Mouse (Mus musculus) layer of hippocampus, adult 8-10 months (tissue): ENCODE measurements at regions not wholly inside any gene's neighbourhood (a gene's known extent, or its start where the extent isn't known, plus 50 kb on each side); places are given as distances from the start of the nearest gene placed in this dataset.

Experiments
- DNase-seq, 2 experiments: peaks; one replicate each; pipeline ENCODE4 v3.0.0; 2022; ENCODE audit warnings: low spot score in 2 of 2

GRCm38 (mm10) chr16:87295727-87296126, 58.3 kb upstream of the N6amt1 start:
- no peak for DNase-seq

- DNase-seq: peak in 1 of 2 experiments; percentile 3
Measured at GRCm38 (mm10) chr16:87292826-87293225, 61.2 kb upstream of the N6amt1 start.

- DNase-seq: no peak
Measured at GRCm38 (mm10) chr16:87291716-87292115, 62.3 kb upstream of the N6amt1 start.

GRCm38 (mm10) chr16:87285639-87286038, 68.3 kb upstream of the N6amt1 start:
- DNase-seq: no peak

- no peak for DNase-seq
Measured at GRCm38 (mm10) chr16:87284835-87285510, 69.0 kb upstream of the N6amt1 start.

GRCm38 (mm10) chr16:87278518-87278917, 75.5 kb upstream of the N6amt1 start:
- DNase-seq: no peak

DNA sequence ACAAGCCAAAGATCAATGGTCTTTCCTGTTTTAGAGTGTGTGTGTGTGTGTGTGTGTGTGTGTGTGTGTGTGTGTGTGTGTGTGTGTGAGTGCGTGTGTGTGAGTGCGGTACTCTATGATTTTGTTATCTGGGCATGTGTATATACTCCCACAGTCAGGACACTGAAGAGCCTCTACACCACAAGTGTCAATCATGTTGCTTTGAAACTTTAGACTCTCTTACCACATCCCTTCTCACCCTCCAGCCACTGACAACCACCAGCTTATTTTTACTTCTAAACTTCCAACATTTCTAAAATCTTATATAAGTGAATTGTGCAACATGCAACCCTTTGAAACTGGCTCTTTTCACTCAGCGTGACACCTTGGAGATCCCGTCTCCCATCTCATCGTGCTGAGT, 81.6 kb upstream of the N6amt1 start:
- no peak for DNase-seq

DNA sequence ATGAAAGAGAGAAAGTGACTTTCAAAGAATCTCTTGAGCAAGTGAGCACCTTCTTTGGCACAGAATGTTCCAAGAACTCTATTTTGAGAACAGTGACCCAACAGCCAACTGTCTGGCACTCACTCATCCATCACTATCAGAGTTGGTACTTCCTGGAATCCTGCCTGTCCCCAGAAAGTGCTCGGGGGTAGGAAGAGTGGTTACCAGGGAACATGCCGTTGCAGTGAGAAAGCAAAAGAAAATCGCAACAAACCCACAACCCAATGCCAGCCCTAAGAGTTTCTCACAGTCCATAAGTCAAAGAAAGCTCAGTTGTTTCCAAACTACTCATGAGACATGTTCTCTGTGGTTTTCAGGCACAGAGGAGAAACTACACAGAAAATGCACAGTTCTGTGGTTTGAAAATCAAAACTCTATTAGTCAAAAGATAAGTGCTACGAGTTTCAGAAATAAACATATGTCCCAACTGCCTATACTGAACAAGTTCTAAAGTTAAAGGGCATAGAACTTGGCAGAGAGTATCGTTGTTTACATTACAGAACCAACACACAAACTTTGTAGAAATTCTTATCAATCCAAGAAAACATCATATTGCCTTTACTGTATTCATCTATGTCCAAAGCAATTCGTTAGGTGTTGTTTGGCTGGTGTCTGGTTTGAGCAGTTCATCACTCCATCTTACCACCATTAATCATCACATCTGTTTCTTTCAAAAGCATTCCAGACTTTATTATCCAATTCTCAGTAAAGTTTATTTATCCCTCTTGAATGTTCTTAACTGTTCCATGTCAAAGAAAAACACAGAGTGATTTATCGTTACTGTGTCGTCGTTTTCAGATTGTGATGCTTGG, 85.8 kb upstream of the N6amt1 start:
- no peak for DNase-seq

DNA sequence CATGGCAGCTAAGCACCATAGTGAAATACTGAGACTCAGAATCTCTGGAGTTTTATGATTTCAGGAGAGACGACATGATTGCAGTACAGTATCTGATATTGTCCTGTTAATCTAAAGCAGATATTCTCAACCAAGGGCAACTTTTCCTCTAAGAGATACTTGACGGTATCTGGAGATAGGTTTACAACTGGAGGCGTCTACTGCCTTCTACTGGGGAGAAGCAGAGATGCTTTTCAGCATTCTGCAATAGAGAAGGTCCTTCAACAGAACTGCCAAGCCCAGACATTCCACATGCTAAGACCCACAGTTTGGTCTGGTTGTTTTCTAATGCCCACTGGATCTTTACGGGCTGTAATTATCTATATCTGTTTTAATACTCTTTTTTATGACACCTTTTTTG, 86.5 kb upstream of the N6amt1 start:
- DNase-seq: no peak

DNA sequence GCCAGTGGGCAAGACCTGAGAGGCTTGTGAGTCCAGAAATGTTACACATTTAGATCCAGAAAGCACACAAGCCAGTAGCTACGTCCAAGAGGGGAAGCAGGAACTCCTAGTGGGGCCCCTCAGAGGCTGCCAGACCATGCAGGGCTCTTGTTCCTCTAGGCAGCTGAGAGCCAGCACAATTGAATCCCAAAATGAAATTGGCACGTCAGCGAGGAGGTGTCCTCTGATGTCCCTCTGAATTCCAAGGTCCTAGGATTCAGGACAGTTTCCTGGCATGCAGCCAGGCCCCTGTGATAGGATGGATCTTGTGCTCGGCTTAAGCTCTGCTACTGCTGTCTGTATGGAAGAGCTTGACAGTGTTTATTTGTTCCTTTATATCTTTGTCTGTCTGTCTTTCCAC, 90.4 kb upstream of the N6amt1 start:
- no peak for DNase-seq

DNA sequence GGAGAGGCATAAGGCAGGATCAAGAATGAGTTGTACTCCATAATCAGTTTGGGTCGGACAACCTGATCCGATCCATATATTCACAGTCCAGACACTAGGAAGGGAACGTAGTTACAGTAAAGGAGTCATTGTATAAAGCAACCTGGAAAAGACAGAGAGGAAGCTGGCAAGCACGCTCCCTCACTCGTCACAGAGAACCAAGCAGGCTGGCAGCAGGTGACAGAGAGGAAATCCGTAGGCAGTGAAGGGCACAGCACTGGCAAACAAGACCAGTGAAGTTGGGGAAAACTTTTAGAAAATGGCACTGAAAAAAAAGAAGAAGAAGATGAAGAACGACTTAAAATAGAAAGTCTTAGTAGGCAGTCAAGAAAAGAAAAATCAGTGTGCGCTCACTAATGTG, 90.9 kb upstream of the N6amt1 start:
- no peak for DNase-seq

- DNase-seq: no peak
Measured at GRCm38 (mm10) chr16:87262497-87262896, 91.5 kb upstream of the N6amt1 start.

DNA sequence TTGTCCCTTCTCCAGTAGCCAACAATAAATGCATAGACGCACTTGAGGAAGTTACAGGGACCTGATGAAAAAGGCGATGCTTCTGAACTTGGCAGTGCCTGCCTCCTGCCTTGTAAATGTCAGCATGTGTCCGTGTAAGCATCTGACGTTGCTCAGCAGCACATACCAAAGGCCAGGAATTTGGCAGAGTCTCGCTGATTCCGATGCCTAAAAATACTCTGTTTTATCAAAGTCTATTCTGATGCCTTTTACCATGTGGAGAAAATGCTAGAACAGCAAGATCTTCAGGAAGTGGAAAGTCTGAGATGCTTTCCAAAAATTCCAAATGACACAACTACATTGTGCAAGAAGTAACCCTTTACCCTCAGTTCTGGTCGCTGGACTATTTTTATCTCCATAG, 92.5 kb upstream of the N6amt1 start:
- peak; percentile 38 to 43 for DNase-seq

DNA sequence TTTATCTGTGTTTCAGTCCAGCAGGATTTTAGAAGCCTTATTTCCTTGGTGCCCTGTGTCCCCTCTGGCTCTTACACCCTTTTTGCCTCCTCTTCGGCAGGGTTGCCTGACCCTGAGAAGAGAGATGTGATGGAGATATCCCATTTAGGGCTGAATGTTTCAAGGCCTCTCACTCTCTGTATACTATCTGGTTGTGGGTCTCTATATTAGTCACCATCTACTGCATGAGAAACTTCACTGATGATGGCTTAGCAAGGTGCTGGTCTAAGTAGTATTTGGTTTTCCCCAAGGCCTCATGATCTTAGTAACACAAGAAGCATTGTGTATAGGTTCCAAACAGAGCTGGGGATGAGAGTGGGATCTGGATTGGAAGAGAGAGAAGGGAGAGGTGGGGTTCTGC, 99.2 kb upstream of the N6amt1 start:
- DNase-seq: no peak

- no peak for DNase-seq
Measured at GRCm38 (mm10) chr16:87250531-87250930, 103.5 kb upstream of the N6amt1 start.

DNA sequence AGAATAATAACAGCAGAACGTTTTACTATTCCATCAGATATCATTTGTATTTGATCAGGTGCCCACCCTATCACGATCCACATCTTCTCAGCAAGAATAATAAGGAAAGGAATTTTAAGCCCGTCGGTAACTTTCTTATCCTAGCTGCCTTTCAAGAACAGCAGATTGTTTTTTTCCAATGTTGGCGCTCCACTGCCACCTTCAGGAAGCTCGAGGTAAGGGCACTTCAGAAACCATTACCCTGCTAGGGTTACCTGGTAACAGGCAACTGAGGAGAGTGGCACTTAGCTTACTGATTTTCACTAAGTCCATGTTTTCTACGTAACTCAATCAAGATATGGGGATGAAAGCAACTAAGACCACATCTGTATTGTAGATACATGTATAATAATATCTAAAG, 104.1 kb upstream of the N6amt1 start:
- DNase-seq: no peak

GRCm38 (mm10) chr16:87248501-87249030, 105.4 kb upstream of the N6amt1 start:
- DNase-seq: no peak

DNA sequence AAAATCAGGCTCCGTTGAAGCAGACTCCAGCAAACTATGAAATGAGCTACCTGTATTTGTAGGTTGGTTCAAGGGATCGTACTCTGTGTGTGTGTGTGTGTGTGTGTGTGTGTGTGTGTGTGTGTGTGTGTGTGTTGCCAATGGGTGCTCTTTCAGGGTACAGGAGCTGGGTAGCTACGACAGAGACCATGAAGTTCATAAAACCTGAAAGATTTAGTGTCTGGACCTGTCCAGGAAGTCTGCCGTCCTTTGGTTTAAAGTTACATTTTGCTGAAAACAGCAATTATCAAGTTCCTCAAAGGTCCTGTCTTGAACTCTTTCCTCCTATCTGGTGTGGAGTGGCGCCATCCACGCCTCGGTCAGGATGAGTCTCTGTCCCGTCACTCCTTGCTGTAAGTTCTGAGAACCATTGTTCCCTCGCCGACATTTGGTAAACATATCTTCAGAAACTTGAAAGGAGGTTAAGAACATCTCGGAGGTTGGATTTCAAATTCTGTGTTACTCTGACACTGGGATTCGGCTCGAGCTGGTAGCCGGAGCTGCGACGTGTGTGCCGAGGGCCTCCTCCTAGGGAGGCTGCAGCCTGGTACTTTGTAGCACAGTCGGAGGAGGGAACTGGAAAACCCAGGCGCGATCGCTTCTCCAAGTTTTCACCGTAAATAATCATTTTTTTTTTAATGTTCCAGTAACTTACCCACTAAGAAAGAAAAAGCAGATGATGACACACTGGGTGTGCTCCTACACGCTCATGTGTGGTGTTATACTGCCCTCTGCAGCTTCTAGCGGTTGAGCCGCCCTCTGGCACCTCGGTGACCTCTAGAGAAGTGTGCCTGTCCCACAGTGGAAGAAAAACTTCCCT, 107.8 kb upstream of the N6amt1 start:
- DNase-seq: no peak

GRCm38 (mm10) chr16:87245441-87245840, 108.5 kb upstream of the N6amt1 start:
- no peak for DNase-seq

GRCm38 (mm10) chr16:87242027-87242426, 112.0 kb upstream of the N6amt1 start:
- no peak for DNase-seq

- DNase-seq: no peak
Measured at GRCm38 (mm10) chr16:87239105-87239504, 114.9 kb upstream of the N6amt1 start.

DNA sequence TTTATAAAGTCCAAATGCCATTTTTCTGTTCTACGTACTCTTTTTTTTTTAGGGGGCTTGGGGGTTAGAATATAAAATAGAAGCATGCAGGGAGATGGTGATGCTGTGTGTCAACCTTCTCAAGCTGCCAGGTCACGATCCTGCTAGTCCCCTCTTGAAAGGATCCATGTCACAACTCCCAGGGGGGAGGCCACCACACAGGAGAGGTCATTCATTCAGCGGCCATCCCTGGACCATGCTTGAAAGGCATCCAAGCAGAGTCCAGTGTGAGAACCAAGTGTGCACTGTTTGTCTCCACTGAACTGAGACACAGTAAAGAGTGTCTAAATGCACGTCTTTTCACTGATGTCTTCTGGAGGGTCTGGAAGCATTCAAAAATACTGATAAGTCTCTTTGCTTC, 119.8 kb upstream of the N6amt1 start:
- DNase-seq: no peak
